Mouse (Mus musculus): ENCODE measurements at regions not wholly inside any gene's neighbourhood (a gene's known extent, or its start where the extent isn't known, plus 50 kb on each side); places are given as distances from the start of the nearest gene placed in this dataset.

GRCm38 (mm10) chr9:27702140-27702539, 88.4 kb upstream of the Opcml start:
- no peak for TF ChIP-seq ZKSCAN1 (IDR thresholded peaks at IDR 0.05; ENCODE audit: low read depth, low read length)
- TF ChIP-seq TBP (IDR thresholded peaks at IDR 0.05; ENCODE audit: low read depth, low read length) = no peak
- no peak for TF ChIP-seq GATA1 (IDR thresholded peaks at IDR 0.05; ENCODE audit: low read depth, low read length)
- no peak for TF ChIP-seq MAX (IDR thresholded peaks at IDR 0.05; ENCODE audit: low read length)
- TF ChIP-seq MAFK (IDR thresholded peaks at IDR 0.05; ENCODE audit: borderline replicate concordance, low read depth, low read length) = no peak
- TF ChIP-seq JUND (IDR thresholded peaks at IDR 0.05; ENCODE audit: low read depth, low read length) = no peak
- TF ChIP-seq CTCF (IDR thresholded peaks at IDR 0.05 in 2 of 3, conservative IDR thresholded peaks at IDR 0.05 in 1 of 3; ENCODE audit: control insufficient read depth in 1 of 3, insufficient read depth in 1 of 3, low read depth in 2 of 3, low read length in 3 of 3, poor library complexity in 1 of 3, severe bottlenecking in 1 of 3) = no peak
- TF ChIP-seq EP300 (IDR thresholded peaks at IDR 0.05; ENCODE audit: low read depth in 1 of 2, low read length in 2 of 2) = no peak
- TF ChIP-seq GABPA (IDR thresholded peaks at IDR 0.05; ENCODE audit: low read depth, low read length) = no peak
- no peak for TF ChIP-seq ELF1 (IDR thresholded peaks at IDR 0.05; ENCODE audit: low read depth, low read length)
- TF ChIP-seq TAL1 (IDR thresholded peaks at IDR 0.05; ENCODE audit: low read length) = no peak
- no peak for TF ChIP-seq POLR2A (IDR thresholded peaks at IDR 0.05; ENCODE audit: control insufficient read depth in 1 of 2, insufficient read depth in 1 of 2, low read depth in 1 of 2, low read length in 2 of 2, poor library complexity in 1 of 2)
- TF ChIP-seq HCFC1 (IDR thresholded peaks at IDR 0.05; ENCODE audit: low read depth, low read length) = no peak
